ENCODE assay signal across 29 mouse cellular contexts in the genomic region with DNA sequence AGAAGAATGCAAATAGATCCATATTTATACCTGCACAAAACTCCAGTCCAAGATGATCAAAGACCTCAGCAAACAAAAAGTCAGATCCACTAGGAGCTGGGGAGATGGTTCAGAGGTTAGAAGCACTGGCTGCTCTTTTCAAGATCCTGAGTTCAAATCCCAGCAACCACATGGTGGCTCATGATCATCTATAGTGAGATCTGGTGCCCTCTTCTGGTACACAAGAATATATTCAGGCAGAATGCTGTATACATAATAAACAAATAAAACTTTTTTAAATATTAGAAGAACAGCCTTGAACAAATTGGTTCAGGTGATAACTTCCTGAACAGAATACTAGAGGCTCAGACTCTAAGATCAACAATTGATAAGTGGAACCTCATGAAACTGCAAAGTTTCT.
DNase-seq lines count a peak whose midpoint lies in the region; ATAC-seq and TF ChIP-seq lines count a peak whose summit lies in the region.
"Had no signal": no experiment of that assay in that cellular context is flagged by ENCODE, and none has a peak within 500 bp of the region (broad histone marks: within the 10 kb centered on the region; RNA-seq: fewer than 3 reads in every experiment).

No protein-coding gene starts in this region.

- TF ChIP-seq EP300 in heart, adult 2 months (IDR thresholded peaks at IDR 0.05; ENCODE audit: insufficient read depth, low read depth, low read length), result no peak
- no peak for TF ChIP-seq EP300 in stomach, postnatal 0 days (optimal IDR thresholded peaks at IDR 0.05)

- no peaks in the 10 kb centered on the region for H3K27me3 ChIP-seq in heart, adult 2 months (ENCODE audit: control insufficient read depth, insufficient read depth, low read length)
- no peaks in the 10 kb centered on the region for H3K27me3 ChIP-seq in heart, embryonic 12.5 days (replicated peaks)
- H3K27me3 ChIP-seq in Patski, result peaks cover 18% of the 10 kb centered on the region
- no peaks in the 10 kb centered on the region for H3K27me3 ChIP-seq in stomach, postnatal 0 days (ENCODE audit: control insufficient read depth, insufficient read depth, low read length)
- no peaks in the 10 kb centered on the region for H3K27me3 ChIP-seq in midbrain, postnatal 0 days (ENCODE audit: insufficient read depth, low read length)
- H3K27me3 ChIP-seq in forebrain, postnatal 0 days (ENCODE audit: insufficient read depth, low read length), result no peaks in the 10 kb centered on the region
- H3K27me3 ChIP-seq: heart, embryonic 13.5 days; limb, embryonic 12.5 days; midbrain, embryonic 13.5 days; neural tube, embryonic 15.5 days had no signal

- no peak overlapping the region for H3K4me2 ChIP-seq in heart, embryonic 12.5 days
- H3K4me2 ChIP-seq in stomach, postnatal 0 days (replicated peaks; ENCODE audit: low read depth), result no peak overlapping the region
- H3K4me2 ChIP-seq in midbrain, postnatal 0 days (ENCODE audit: low read depth, low read length, poor library complexity, severe bottlenecking), result no peak overlapping the region
- no peak overlapping the region for H3K4me2 ChIP-seq in forebrain, postnatal 0 days (ENCODE audit: low read depth)
- H3K4me2 ChIP-seq: heart, embryonic 13.5 days; hindbrain, embryonic 14.5 days; limb, embryonic 12.5 days; midbrain, embryonic 13.5 days; neural tube, embryonic 15.5 days had no signal

- no peak overlapping the region for H3K9ac ChIP-seq in heart, adult 2 months (ENCODE audit: low read depth, low read length)
- H3K9ac ChIP-seq in heart, embryonic 12.5 days, result no peak overlapping the region
- no peak overlapping the region for H3K9ac ChIP-seq in stomach, postnatal 0 days (ENCODE audit: low read length)
- no peak overlapping the region for H3K9ac ChIP-seq in midbrain, postnatal 0 days (replicated peaks; ENCODE audit: low read length, poor library complexity, severe bottlenecking)
- H3K9ac ChIP-seq in forebrain, postnatal 0 days, result no peak overlapping the region
- H3K9ac ChIP-seq: heart, embryonic 13.5 days; hindbrain, embryonic 14.5 days; limb, embryonic 12.5 days; midbrain, embryonic 13.5 days; neural tube, embryonic 15.5 days had no signal

- no peak for ATAC-seq in heart, embryonic 12.5 days (ENCODE audit: insufficient number of reproducible peaks, low FRiP score)
- no peak for ATAC-seq in Patski
- ATAC-seq in stomach, postnatal 0 days (ENCODE audit: low FRiP score, low TSS enrichment), result no peak
- ATAC-seq in midbrain, postnatal 0 days (ENCODE audit: low FRiP score), result no peak
- no peak for ATAC-seq in forebrain, postnatal 0 days
- ATAC-seq: forebrain, embryonic 14.5 days; inflammation-experienced regulatory T-cells, adult 6 months; midbrain, embryonic 13.5 days had no signal

- in situ Hi-C loops in Patski (cut with MboI; ENCODE audit: low pct_unique_long_range_greater_than_20kb), result no loop called here

- no peaks in the 10 kb centered on the region for H3K79me2 ChIP-seq in heart, adult 2 months (replicated peaks; ENCODE audit: control insufficient read depth, insufficient read depth, low read length)

- intact Hi-C loops in heart, adult 2 months (cut with DNase I), result no loop called here

- DNase-seq in heart, adult 2 months, result no peak
- DNase-seq in 416B (ENCODE audit: low read depth) (peak; percentile 13), Patski (ENCODE audit: low read depth, low spot score) (no peak)
- no peak for DNase-seq in stomach, postnatal 0 days (ENCODE audit: low spot score)
- no peak for DNase-seq in midbrain, postnatal 0 days (ENCODE audit: low spot score)
- no peak for DNase-seq in forebrain, postnatal 0 days
- DNase-seq: adrenal gland, postnatal 10 days; B cell, adult 2 months; cerebellum, adult 8-10 months; cerebellum, postnatal 25 days; gastrocnemius, postnatal 36 days; heart, adult 18-20 months; heart, postnatal 10 days; kidney, adult 2 months; kidney, postnatal 36 days; layer of hippocampus, postnatal 36 days; lung, postnatal 4 days; retina, postnatal 1 day; right cerebral cortex, postnatal 25 days; thymus, adult 18-20 months; thymus, postnatal 25 days had no signal

- no peak for TF ChIP-seq POLR2A in heart, adult 2 months (IDR thresholded peaks at IDR 0.05; ENCODE audit: insufficient read depth, low read depth, low read length)

- no peaks in the 10 kb centered on the region for H3K9me3 ChIP-seq in heart, embryonic 12.5 days (replicated peaks)
- no peaks in the 10 kb centered on the region for H3K9me3 ChIP-seq in stomach, postnatal 0 days (ENCODE audit: control insufficient read depth, low read length)
- H3K9me3 ChIP-seq in midbrain, postnatal 0 days (ENCODE audit: low read length), result no peaks in the 10 kb centered on the region
- H3K9me3 ChIP-seq in forebrain, postnatal 0 days (ENCODE audit: low read length), result no peaks in the 10 kb centered on the region
- H3K9me3 ChIP-seq: heart, embryonic 13.5 days; limb, embryonic 12.5 days; midbrain, embryonic 13.5 days; neural tube, embryonic 15.5 days had no signal

- POLR2A ChIA-PET in Patski (lab: Charles Lee), result no interaction called here

- peak; percentile 29 for TF ChIP-seq CTCF in heart, adult 2 months (IDR thresholded peaks at IDR 0.05)
- TF ChIP-seq CTCF in Patski (IDR thresholded peaks at IDR 0.05), result peak; percentile 35
- TF ChIP-seq CTCF in stomach, postnatal 0 days (IDR thresholded peaks at IDR 0.05; ENCODE audit: low read depth), result 0 out of 2 replicates have a peak, but pooled peaks have one; percentile 7
- TF ChIP-seq CTCF in midbrain, postnatal 0 days (IDR thresholded peaks at IDR 0.05), result no peak
- no peak for TF ChIP-seq CTCF in forebrain, postnatal 0 days (IDR thresholded peaks at IDR 0.05; ENCODE audit: low read depth)

- no peak overlapping the region for H3K4me3 ChIP-seq in heart, adult 2 months
- no peak overlapping the region for H3K4me3 ChIP-seq in heart, embryonic 12.5 days
- H3K4me3 ChIP-seq in stomach, postnatal 0 days (ENCODE audit: low read depth, low read length), result no peak overlapping the region
- no peak overlapping the region for H3K4me3 ChIP-seq in midbrain, postnatal 0 days (ENCODE audit: low read depth, low read length)
- no peak overlapping the region for H3K4me3 ChIP-seq in forebrain, postnatal 0 days (ENCODE audit: low read depth, low read length)
- H3K4me3 ChIP-seq: heart, embryonic 13.5 days; limb, embryonic 12.5 days; midbrain, embryonic 13.5 days; neural tube, embryonic 15.5 days had no signal

- H3K27ac ChIP-seq in heart, adult 2 months, result no peak overlapping the region
- no peak overlapping the region for H3K27ac ChIP-seq in heart, embryonic 12.5 days (ENCODE audit: poor library complexity, severe bottlenecking)
- H3K27ac ChIP-seq in stomach, postnatal 0 days (replicated peaks), result no peak overlapping the region
- H3K27ac ChIP-seq in midbrain, postnatal 0 days (ENCODE audit: low read depth, low read length), result no peak overlapping the region
- H3K27ac ChIP-seq in forebrain, postnatal 0 days (ENCODE audit: low read depth, low read length), result no peak overlapping the region
- H3K27ac ChIP-seq: heart, embryonic 13.5 days; hindbrain, embryonic 14.5 days; limb, embryonic 12.5 days; midbrain, embryonic 13.5 days; neural tube, embryonic 15.5 days had no signal

- H3K36me3 ChIP-seq in heart, adult 2 months (ENCODE audit: control insufficient read depth, insufficient read depth, low read length), result no peaks in the 10 kb centered on the region
- H3K36me3 ChIP-seq in heart, embryonic 12.5 days, result no peaks in the 10 kb centered on the region
- H3K36me3 ChIP-seq in stomach, postnatal 0 days (ENCODE audit: control insufficient read depth, insufficient read depth, low read length), result no peaks in the 10 kb centered on the region
- H3K36me3 ChIP-seq in midbrain, postnatal 0 days (ENCODE audit: insufficient read depth, low read length), result no peaks in the 10 kb centered on the region
- no peaks in the 10 kb centered on the region for H3K36me3 ChIP-seq in forebrain, postnatal 0 days (ENCODE audit: insufficient read depth)
- H3K36me3 ChIP-seq: heart, embryonic 13.5 days; limb, embryonic 12.5 days; midbrain, embryonic 13.5 days; neural tube, embryonic 15.5 days had no signal

- H3K4me1 ChIP-seq in heart, adult 2 months (ENCODE audit: control insufficient read depth, insufficient read depth, low read length), result no peaks in the 10 kb centered on the region
- no peaks in the 10 kb centered on the region for H3K4me1 ChIP-seq in heart, embryonic 12.5 days (replicated peaks)
- no peaks in the 10 kb centered on the region for H3K4me1 ChIP-seq in stomach, postnatal 0 days (replicated peaks; ENCODE audit: control insufficient read depth, insufficient read depth)
- no peaks in the 10 kb centered on the region for H3K4me1 ChIP-seq in midbrain, postnatal 0 days (ENCODE audit: insufficient read depth, low read length)
- no peaks in the 10 kb centered on the region for H3K4me1 ChIP-seq in forebrain, postnatal 0 days (ENCODE audit: insufficient read depth)
- H3K4me1 ChIP-seq: heart, embryonic 13.5 days; limb, embryonic 12.5 days; midbrain, embryonic 13.5 days; neural tube, embryonic 15.5 days had no signal

- CTCF ChIA-PET in Patski (lab: Charles Lee), result no interaction called here

Comparison
In these comparisons a context has a peak if more than half of its experiments do, and no peak if none do; other contexts are left out.
1. CTCF ChIP-seq: peak in heart, adult 2 months (single experiment), Patski (single experiment) and stomach, postnatal 0 days (single experiment); none in midbrain, postnatal 0 days (single experiment) and forebrain, postnatal 0 days (single experiment).